Mouse (Mus musculus): ENCODE results near the gene Gm20388.
"Not testable (repeated sequence)": the region's sequence is repeated elsewhere in the genome, so short reads cannot be mapped to it uniquely, and the experiment has no call there.

Gm20388 gene

GRCm38 (mm10) chr8:124141681-124142391, 4231.2 kb downstream of the Gm20388 start:
- no peak for DNase-seq (ENCODE audit: low spot score in 2 of 2)

GRCm38 (mm10) chr8:124143003-124143402, 4232.4 kb downstream of the Gm20388 start:
- no peak for DNase-seq (ENCODE audit: low spot score in 2 of 2)

- DNase-seq (ENCODE audit: low spot score in 2 of 2): no peak
These were observed 4233.4 kb downstream of the Gm20388 start for GRCm38 (mm10) chr8:124143871-124144618.

GRCm38 (mm10) chr8:124144619-124144980, 4234.0 kb downstream of the Gm20388 start:
- no peak for DNase-seq (ENCODE audit: low spot score in 2 of 2)

GRCm38 (mm10) chr8:124146286-124146685, 4235.6 kb downstream of the Gm20388 start:
- no peak for DNase-seq (ENCODE audit: low spot score in 2 of 2)

GRCm38 (mm10) chr8:124150009-124150408, 4239.4 kb downstream of the Gm20388 start:
- DNase-seq (ENCODE audit: low spot score in 2 of 2): no peak

- DNase-seq (ENCODE audit: low spot score in 2 of 2): no peak
These were observed 4239.9 kb downstream of the Gm20388 start for GRCm38 (mm10) chr8:124150536-124150935.

- DNase-seq (ENCODE audit: low spot score in 2 of 2): no peak
These were observed 4241.2 kb downstream of the Gm20388 start for GRCm38 (mm10) chr8:124151881-124152280.

- no peak for DNase-seq (ENCODE audit: low spot score in 2 of 2)
These were observed 4242.1 kb downstream of the Gm20388 start for GRCm38 (mm10) chr8:124152771-124153170.

- no peak for DNase-seq (ENCODE audit: low spot score in 2 of 2)
These were observed 4245.7 kb downstream of the Gm20388 start for GRCm38 (mm10) chr8:124156324-124156723.

- peak in 1 of 2 experiments; percentile 21 for DNase-seq (ENCODE audit: low spot score in 2 of 2)
These were observed 4251.0 kb downstream of the Gm20388 start for GRCm38 (mm10) chr8:124161683-124162082.

GRCm38 (mm10) chr8:124163258-124163657, 4252.6 kb downstream of the Gm20388 start:
- no peak for DNase-seq (ENCODE audit: low spot score in 2 of 2)

GRCm38 (mm10) chr8:124169749-124170148, 4259.1 kb downstream of the Gm20388 start:
- no peak for DNase-seq (ENCODE audit: low spot score in 2 of 2)

- DNase-seq (ENCODE audit: low spot score in 2 of 2): no peak
These were observed 4260.0 kb downstream of the Gm20388 start for GRCm38 (mm10) chr8:124170671-124171070.

GRCm38 (mm10) chr8:124171557-124172528, 4261.2 kb downstream of the Gm20388 start:
- peak; percentile 14 to 28 for DNase-seq (ENCODE audit: low spot score in 2 of 2)

GRCm38 (mm10) chr8:124173688-124174087, 4263.0 kb downstream of the Gm20388 start:
- DNase-seq (ENCODE audit: low spot score in 2 of 2): no peak

GRCm38 (mm10) chr8:124176133-124176532, 4265.5 kb downstream of the Gm20388 start:
- DNase-seq (ENCODE audit: low spot score in 2 of 2): no peak

GRCm38 (mm10) chr8:124177092-124177491, 4266.5 kb downstream of the Gm20388 start:
- DNase-seq (ENCODE audit: low spot score in 2 of 2): not testable (repeated sequence)

- no peak for DNase-seq (ENCODE audit: low spot score in 2 of 2)
These were observed 4270.2 kb downstream of the Gm20388 start for GRCm38 (mm10) chr8:124180681-124181445.

- no peak for DNase-seq (ENCODE audit: low spot score in 2 of 2)
These were observed 4271.1 kb downstream of the Gm20388 start for GRCm38 (mm10) chr8:124181751-124182150.

GRCm38 (mm10) chr8:124182224-124182623, 4271.6 kb downstream of the Gm20388 start:
- peak; percentile 45 to 52 for DNase-seq (ENCODE audit: low spot score in 2 of 2)

All from right cerebral cortex, postnatal 36 days (tissue).